Mouse (Mus musculus): ENCODE measurements at regions not wholly inside any gene's neighbourhood (a gene's known extent, or its start where the extent isn't known, plus 50 kb on each side); places are given as distances from the start of the nearest gene placed in this dataset.

DNA sequence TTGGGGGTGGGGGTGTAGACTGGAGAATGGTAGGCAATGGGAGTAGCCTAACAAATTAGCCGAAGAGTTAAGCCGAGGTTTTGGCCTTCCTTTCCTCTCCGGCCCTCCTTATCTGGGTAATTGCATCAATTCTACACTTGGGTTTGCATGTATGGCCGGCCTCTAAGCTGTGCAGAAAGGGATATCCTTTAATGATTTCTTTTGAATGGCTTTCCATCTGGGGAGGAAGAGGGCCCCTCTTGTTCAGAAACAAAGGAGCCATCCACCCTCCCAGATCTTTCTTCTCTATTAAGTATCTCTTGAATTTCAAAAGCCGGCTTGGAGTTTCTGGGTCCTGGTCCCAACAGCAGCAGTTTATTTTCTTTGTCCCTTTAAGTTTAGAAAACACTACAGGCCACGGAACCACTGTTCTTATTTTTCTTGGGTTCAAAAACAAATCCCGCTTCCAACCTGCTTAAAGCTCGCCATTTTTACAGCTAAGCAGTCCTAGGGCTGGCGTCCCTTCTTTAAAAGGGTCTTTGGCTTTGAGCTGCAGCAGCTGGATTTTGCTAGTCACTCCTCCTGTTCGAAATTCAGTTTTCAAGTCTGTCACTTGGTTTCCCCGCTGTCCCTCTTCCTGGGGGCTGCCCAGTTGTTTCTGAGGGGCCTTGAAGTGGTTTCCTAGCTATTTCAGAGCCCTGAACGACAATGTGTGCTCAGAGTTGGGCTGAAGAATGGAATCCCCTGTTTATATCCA is 73.1 kb upstream of the Lrig1 start:
- 8% methylated on average over 12 of the region's 12 CpGs for WGBS
- Histone ChIP-seq H3K4me1 (ENCODE audit: control insufficient read depth, insufficient read depth, low read length) (peaks cover 12% of the 10 kb centered on the region; the same call in 1 of the 2 replicates), H3K9me3 (ENCODE audit: control insufficient read depth, low read length) (no peaks in the 10 kb centered on the region), H3K36me3 (ENCODE audit: control insufficient read depth, insufficient read depth, low read length) (no peaks in the 10 kb centered on the region), H3K9ac (replicated peaks; ENCODE audit: low read depth, low read length) (peak overlapping the region; percentile 42; the same call in 1 of the 2 replicates), H3K4me2 (ENCODE audit: low read depth, low read length) (peak overlapping the region; percentile 43), H3K27ac (ENCODE audit: low read depth, low read length) (peak overlapping the region; percentile 76), H3K27me3 (ENCODE audit: control insufficient read depth, insufficient read depth, low read length) (no peaks in the 10 kb centered on the region), H3K4me3 (ENCODE audit: low read depth, low read length) (no peak overlapping the region)
- ATAC-seq (ENCODE audit: low read depth), result peak; percentile 38; the same call in 1 of the 2 replicates

GRCm38 (mm10) chr6:94772391-94772790 is 72.4 kb upstream of the Lrig1 start:
- H3K4me3 ChIP-seq (ENCODE audit: low read depth, low read length), result no peak overlapping the region
- no peak for ATAC-seq (ENCODE audit: low read depth)
- H3K27me3 ChIP-seq (ENCODE audit: control insufficient read depth, insufficient read depth, low read length), result no peaks in the 10 kb centered on the region
- no peak overlapping the region for H3K4me2 ChIP-seq (ENCODE audit: low read depth, low read length)
- no peaks in the 10 kb centered on the region for H3K9me3 ChIP-seq (ENCODE audit: control insufficient read depth, low read length)
- no peak overlapping the region for H3K27ac ChIP-seq (ENCODE audit: low read depth, low read length)
- no peaks in the 10 kb centered on the region for H3K36me3 ChIP-seq (ENCODE audit: control insufficient read depth, insufficient read depth, low read length)
- no peak overlapping the region for H3K9ac ChIP-seq (replicated peaks; ENCODE audit: low read depth, low read length)
- H3K4me1 ChIP-seq (ENCODE audit: control insufficient read depth, insufficient read depth, low read length), result peaks cover 12% of the 10 kb centered on the region; the same call in 1 of the 2 replicates
- WGBS, result 29% methylated on average over 7 of the region's 7 CpGs

DNA sequence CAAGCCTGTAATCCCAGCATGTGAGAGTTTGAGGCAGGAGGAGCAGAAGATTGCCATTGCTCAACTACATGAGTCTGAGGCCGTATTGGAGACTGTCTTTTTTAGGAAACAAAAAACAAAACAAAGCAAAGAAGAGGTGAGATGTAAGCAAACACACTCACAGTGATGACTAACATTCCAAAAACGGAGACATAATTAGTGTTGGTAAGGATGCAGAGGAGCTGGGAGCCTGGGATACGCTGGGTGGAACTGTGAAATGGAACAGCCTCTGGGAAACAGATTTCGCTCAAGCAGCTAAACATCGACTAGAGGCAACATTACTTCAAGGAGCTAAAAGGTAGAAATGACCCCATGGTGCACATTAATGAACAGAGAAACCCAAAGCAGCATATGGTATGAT is 68.3 kb upstream of the Lrig1 start:
- no peak for ATAC-seq (ENCODE audit: low read depth)
- 92% methylated on average over 5 of the region's 5 CpGs for WGBS
- no peaks in the 10 kb centered on the region for H3K27me3 ChIP-seq (ENCODE audit: control insufficient read depth, insufficient read depth, low read length)

GRCm38 (mm10) chr6:94765724-94766123 is 65.8 kb upstream of the Lrig1 start:
- Histone ChIP-seq H3K4me3 (ENCODE audit: low read depth, low read length) (no peak overlapping the region), H3K27me3 (ENCODE audit: control insufficient read depth, insufficient read depth, low read length) (no peaks in the 10 kb centered on the region), H3K27ac (ENCODE audit: low read depth, low read length) (no peak overlapping the region), H3K4me2 (ENCODE audit: low read depth, low read length) (no peak overlapping the region), H3K4me1 (ENCODE audit: control insufficient read depth, insufficient read depth, low read length) (no peaks in the 10 kb centered on the region), H3K36me3 (ENCODE audit: control insufficient read depth, insufficient read depth, low read length) (no peaks in the 10 kb centered on the region), H3K9ac (replicated peaks; ENCODE audit: low read depth, low read length) (no peak overlapping the region), H3K9me3 (ENCODE audit: control insufficient read depth, low read length) (no peaks in the 10 kb centered on the region)
- WGBS, result 75% methylated on average over 6 of the region's 6 CpGs
- no peak for ATAC-seq (ENCODE audit: low read depth)

More for the DNA sequence above, 68.3 kb upstream of the Lrig1 start:
- H3K27ac ChIP-seq (ENCODE audit: low read depth, low read length), result no peak overlapping the region
- peaks cover 4% of the 10 kb centered on the region; the same call in 1 of the 2 replicates for H3K4me1 ChIP-seq (ENCODE audit: control insufficient read depth, insufficient read depth, low read length)
- no peak overlapping the region for H3K4me2 ChIP-seq (ENCODE audit: low read depth, low read length)
- H3K9ac ChIP-seq (replicated peaks; ENCODE audit: low read depth, low read length), result no peak overlapping the region
- no peak overlapping the region for H3K4me3 ChIP-seq (ENCODE audit: low read depth, low read length)
- H3K36me3 ChIP-seq (ENCODE audit: control insufficient read depth, insufficient read depth, low read length), result no peaks in the 10 kb centered on the region
- H3K9me3 ChIP-seq (ENCODE audit: control insufficient read depth, low read length), result no peaks in the 10 kb centered on the region

GRCm38 (mm10) chr6:94761341-94761740 is 61.4 kb upstream of the Lrig1 start:
- Histone ChIP-seq H3K9ac (replicated peaks; ENCODE audit: low read depth, low read length) (no peak overlapping the region), H3K4me2 (ENCODE audit: low read depth, low read length) (no peak overlapping the region), H3K27me3 (ENCODE audit: control insufficient read depth, insufficient read depth, low read length) (no peaks in the 10 kb centered on the region), H3K9me3 (ENCODE audit: control insufficient read depth, low read length) (no peaks in the 10 kb centered on the region), H3K4me1 (ENCODE audit: control insufficient read depth, insufficient read depth, low read length) (0 out of 2 replicates have a peak, but pooled peaks cover 3% of the 10 kb centered on the region), H3K36me3 (ENCODE audit: control insufficient read depth, insufficient read depth, low read length) (no peaks in the 10 kb centered on the region), H3K4me3 (ENCODE audit: low read depth, low read length) (no peak overlapping the region), H3K27ac (ENCODE audit: low read depth, low read length) (no peak overlapping the region)
- WGBS, result 82% methylated on average over 6 of the region's 6 CpGs
- ATAC-seq (ENCODE audit: low read depth), result no peak

DNA sequence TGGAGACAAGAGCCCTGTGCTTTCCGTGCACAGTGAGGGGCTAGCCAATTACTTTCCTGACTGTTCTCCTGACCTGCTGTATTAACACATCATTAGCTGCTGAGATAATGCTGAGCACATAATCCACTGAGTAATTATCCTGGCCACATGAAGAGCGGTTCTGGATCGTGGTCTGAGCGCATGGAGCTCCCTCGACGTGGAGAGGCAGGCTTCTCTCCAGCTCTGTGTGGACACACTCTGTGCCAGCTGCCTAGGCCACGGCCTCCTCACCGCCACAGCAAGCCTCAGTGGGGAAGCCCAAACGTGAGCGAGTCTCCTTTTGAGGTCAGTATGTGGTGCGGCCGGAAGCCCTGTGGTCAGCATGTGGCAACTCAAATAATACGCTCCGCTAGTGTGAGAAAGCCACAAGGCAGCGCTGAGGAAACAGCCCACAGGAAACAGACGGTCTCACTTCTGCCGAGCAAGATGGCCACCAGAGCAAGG is 60.7 kb upstream of the Lrig1 start:
- ATAC-seq (ENCODE audit: low read depth), result no peak
- H3K9me3 ChIP-seq (ENCODE audit: control insufficient read depth, low read length), result no peaks in the 10 kb centered on the region
- no peak overlapping the region for H3K4me2 ChIP-seq (ENCODE audit: low read depth, low read length)
- 0 out of 2 replicates have a peak, but pooled peaks cover 3% of the 10 kb centered on the region for H3K4me1 ChIP-seq (ENCODE audit: control insufficient read depth, insufficient read depth, low read length)
- 72% methylated on average over 17 of the region's 17 CpGs for WGBS
- no peak overlapping the region for H3K4me3 ChIP-seq (ENCODE audit: low read depth, low read length)
- H3K9ac ChIP-seq (replicated peaks; ENCODE audit: low read depth, low read length), result no peak overlapping the region
- H3K27me3 ChIP-seq (ENCODE audit: control insufficient read depth, insufficient read depth, low read length), result no peaks in the 10 kb centered on the region
- H3K27ac ChIP-seq (ENCODE audit: low read depth, low read length), result no peak overlapping the region
- no peaks in the 10 kb centered on the region for H3K36me3 ChIP-seq (ENCODE audit: control insufficient read depth, insufficient read depth, low read length)

GRCm38 (mm10) chr6:94759649-94760048 is 59.7 kb upstream of the Lrig1 start:
- no peaks in the 10 kb centered on the region for H3K36me3 ChIP-seq (ENCODE audit: control insufficient read depth, insufficient read depth, low read length)
- H3K9me3 ChIP-seq (ENCODE audit: control insufficient read depth, low read length), result no peaks in the 10 kb centered on the region
- no peak overlapping the region for H3K4me2 ChIP-seq (ENCODE audit: low read depth, low read length)
- no peak overlapping the region for H3K4me3 ChIP-seq (ENCODE audit: low read depth, low read length)
- H3K4me1 ChIP-seq (ENCODE audit: control insufficient read depth, insufficient read depth, low read length), result 0 out of 2 replicates have a peak, but pooled peaks cover 3% of the 10 kb centered on the region
- no peak overlapping the region for H3K27ac ChIP-seq (ENCODE audit: low read depth, low read length)
- ATAC-seq (ENCODE audit: low read depth), result no peak
- WGBS, result 97% methylated on average over 1 of the region's 1 CpGs
- H3K9ac ChIP-seq (replicated peaks; ENCODE audit: low read depth, low read length), result no peak overlapping the region
- no peaks in the 10 kb centered on the region for H3K27me3 ChIP-seq (ENCODE audit: control insufficient read depth, insufficient read depth, low read length)

- 0 out of 2 replicates have a peak, but pooled peaks cover 3% of the 10 kb centered on the region for H3K4me1 ChIP-seq (ENCODE audit: control insufficient read depth, insufficient read depth, low read length)
- no peaks in the 10 kb centered on the region for H3K36me3 ChIP-seq (ENCODE audit: control insufficient read depth, insufficient read depth, low read length)
- no peak overlapping the region for H3K4me3 ChIP-seq (ENCODE audit: low read depth, low read length)
- no peaks in the 10 kb centered on the region for H3K27me3 ChIP-seq (ENCODE audit: control insufficient read depth, insufficient read depth, low read length)
- no peak overlapping the region for H3K4me2 ChIP-seq (ENCODE audit: low read depth, low read length)
- no peak overlapping the region for H3K27ac ChIP-seq (ENCODE audit: low read depth, low read length)
- 26% methylated on average over 4 of the region's 4 CpGs for WGBS
- H3K9ac ChIP-seq (replicated peaks; ENCODE audit: low read depth, low read length), result no peak overlapping the region
- no peaks in the 10 kb centered on the region for H3K9me3 ChIP-seq (ENCODE audit: control insufficient read depth, low read length)
- no peak for ATAC-seq (ENCODE audit: low read depth)
Observed at GRCm38 (mm10) chr6:94756006-94756405, 56.0 kb upstream of the Lrig1 start.

GRCm38 (mm10) chr6:94755297-94755831 is 55.4 kb upstream of the Lrig1 start:
- ATAC-seq (ENCODE audit: low read depth), result no peak
- no peaks in the 10 kb centered on the region for H3K9me3 ChIP-seq (ENCODE audit: control insufficient read depth, low read length)
- no peaks in the 10 kb centered on the region for H3K36me3 ChIP-seq (ENCODE audit: control insufficient read depth, insufficient read depth, low read length)
- H3K4me1 ChIP-seq (ENCODE audit: control insufficient read depth, insufficient read depth, low read length), result 0 out of 2 replicates have a peak, but pooled peaks cover 3% of the 10 kb centered on the region
- no peak overlapping the region for H3K27ac ChIP-seq (ENCODE audit: low read depth, low read length)
- 28% methylated on average over 13 of the region's 13 CpGs for WGBS
- H3K4me2 ChIP-seq (ENCODE audit: low read depth, low read length), result no peak overlapping the region
- no peak overlapping the region for H3K4me3 ChIP-seq (ENCODE audit: low read depth, low read length)
- no peak overlapping the region for H3K9ac ChIP-seq (replicated peaks; ENCODE audit: low read depth, low read length)
- no peaks in the 10 kb centered on the region for H3K27me3 ChIP-seq (ENCODE audit: control insufficient read depth, insufficient read depth, low read length)

Data from neural tube, embryonic 14.5 days (tissue).